Comparison of ENCODE assay signal across 9 mouse cellular contexts in genomic region chr1:57333550-57334213, GRCm38 (mm10). TPM values are rescaled to one million over a fixed set of nuclear protein-coding genes. Genes with fewer than 3 reads are reported as not detected.
A peak's percentile ranks its signal among the peaks of the same experiment; 100 is the strongest.
DNase-seq lines count a peak whose midpoint lies in the region; ATAC-seq and TF ChIP-seq lines count a peak whose summit lies in the region.
"Had no signal": no experiment of that assay in that cellular context is flagged by ENCODE, and none has a peak within 500 bp of the region (broad histone marks: within the 10 kb centered on the region; RNA-seq: fewer than 3 reads in every experiment).

No protein-coding gene starts in this region.

- H3K9me3 ChIP-seq in lung, embryonic 16.5 days (ENCODE audit: control insufficient read depth, low read length), result no peaks in the 10 kb centered on the region
- no peaks in the 10 kb centered on the region for H3K9me3 ChIP-seq in intestine, embryonic 15.5 days
- H3K9me3 ChIP-seq: neural tube, embryonic 12.5 days had no signal

- no peak overlapping the region for H3K4me3 ChIP-seq in heart, adult 2 months
- no peak overlapping the region for H3K4me3 ChIP-seq in lung, embryonic 16.5 days (ENCODE audit: low read length)
- no peak overlapping the region for H3K4me3 ChIP-seq in layer of hippocampus, adult 2 months
- H3K4me3 ChIP-seq in intestine, embryonic 15.5 days (replicated peaks), result no peak overlapping the region
- H3K4me3 ChIP-seq: neural tube, embryonic 12.5 days had no signal

- H3K36me3 ChIP-seq in heart, adult 2 months (ENCODE audit: control insufficient read depth, insufficient read depth, low read length), result no peaks in the 10 kb centered on the region
- H3K36me3 ChIP-seq in lung, embryonic 16.5 days (ENCODE audit: control insufficient read depth, insufficient read depth, low read length), result no peaks in the 10 kb centered on the region
- no peaks in the 10 kb centered on the region for H3K36me3 ChIP-seq in intestine, embryonic 15.5 days
- H3K36me3 ChIP-seq: neural tube, embryonic 12.5 days had no signal

- no peak for TF ChIP-seq EP300 in heart, adult 2 months (IDR thresholded peaks at IDR 0.05; ENCODE audit: insufficient read depth, low read depth, low read length)

- H3K4me2 ChIP-seq in lung, embryonic 16.5 days (ENCODE audit: low read depth, low read length), result 0 out of 2 replicates have a peak overlapping the region, but pooled peaks have one; percentile 3
- H3K4me2 ChIP-seq in intestine, embryonic 15.5 days (replicated peaks), result no peak overlapping the region
- H3K4me2 ChIP-seq: neural tube, embryonic 12.5 days had no signal

- intact Hi-C loops in left cerebral cortex, postnatal 4 days (cut with DNase I), result no loop called here
- intact Hi-C loops in heart, adult 2 months (cut with DNase I), result no loop called here

- DNase-seq in adrenal gland, adult 2 months, result peak; percentile 8
- DNase-seq in adrenal gland, adult 8-10 months, result no peak
- peak; percentile 57 for DNase-seq in left cerebral cortex, postnatal 4 days
- DNase-seq in left cerebral cortex, adult 8-10 months (ENCODE audit: low spot score in 2 of 2), result no peak
- DNase-seq in heart, adult 2 months, result peak; percentile 20 to 22
- DNase-seq in layer of hippocampus, adult 2 months (ENCODE audit: low spot score in 2 of 2), result no peak

- ATAC-seq in lung, embryonic 16.5 days (ENCODE audit: low read depth), result peak; percentile 68
- ATAC-seq in intestine, embryonic 15.5 days, result no peak

- H3K4me1 ChIP-seq in heart, adult 2 months (ENCODE audit: control insufficient read depth, insufficient read depth, low read length), result no peaks in the 10 kb centered on the region
- peaks cover 10% of the 10 kb centered on the region for H3K4me1 ChIP-seq in lung, embryonic 16.5 days (replicated peaks; ENCODE audit: control insufficient read depth, insufficient read depth, low read length)
- H3K4me1 ChIP-seq in intestine, embryonic 15.5 days (replicated peaks), result 0 out of 2 replicates have a peak, but pooled peaks cover 3% of the 10 kb centered on the region
- H3K4me1 ChIP-seq: neural tube, embryonic 12.5 days had no signal

- H3K27me3 ChIP-seq in heart, adult 2 months (ENCODE audit: control insufficient read depth, insufficient read depth, low read length), result no peaks in the 10 kb centered on the region
- no peaks in the 10 kb centered on the region for H3K27me3 ChIP-seq in lung, embryonic 16.5 days (ENCODE audit: control insufficient read depth, insufficient read depth, low read depth, low read length)
- H3K27me3 ChIP-seq in intestine, embryonic 15.5 days (replicated peaks), result no peaks in the 10 kb centered on the region
- H3K27me3 ChIP-seq: neural tube, embryonic 12.5 days had no signal

- TF ChIP-seq CTCF in heart, adult 2 months (IDR thresholded peaks at IDR 0.05), result no peak
- no peak for TF ChIP-seq CTCF in layer of hippocampus, adult 2 months (conservative IDR thresholded peaks at IDR 0.05)

- WGBS in heart, adult 2 months, result 10% methylated on average over 11 of the region's 11 CpGs
- 8% methylated on average over 11 of the region's 11 CpGs for WGBS in lung, embryonic 16.5 days
- 28% methylated on average over 11 of the region's 11 CpGs for WGBS in intestine, embryonic 15.5 days

- no peak overlapping the region for H3K27ac ChIP-seq in heart, adult 2 months
- no peak overlapping the region for H3K27ac ChIP-seq in lung, embryonic 16.5 days (ENCODE audit: low read length)
- no peak overlapping the region for H3K27ac ChIP-seq in layer of hippocampus, adult 2 months
- no peak overlapping the region for H3K27ac ChIP-seq in intestine, embryonic 15.5 days
- H3K27ac ChIP-seq: neural tube, embryonic 12.5 days had no signal

- no peak for TF ChIP-seq POLR2A in heart, adult 2 months (IDR thresholded peaks at IDR 0.05; ENCODE audit: insufficient read depth, low read depth, low read length)

- H3K79me2 ChIP-seq in heart, adult 2 months (replicated peaks; ENCODE audit: control insufficient read depth, insufficient read depth, low read length), result no peaks in the 10 kb centered on the region

- no peak overlapping the region for H3K9ac ChIP-seq in heart, adult 2 months (ENCODE audit: low read depth, low read length)
- H3K9ac ChIP-seq in lung, embryonic 16.5 days (ENCODE audit: low read length), result no peak overlapping the region
- no peak overlapping the region for H3K9ac ChIP-seq in intestine, embryonic 15.5 days
- H3K9ac ChIP-seq: neural tube, embryonic 12.5 days had no signal

RNA-seq across cellular contexts. Expression of gene 1700066M21Rik, which starts 43.7 kb away (rescaled TPM):
- 1 to 10 TPM; 6.6 to 8.7 TPM for total RNA-seq in adrenal gland, adult 2 months (2021)
- 49.2 and 50.1 TPM in 2 replicates for polyA plus RNA-seq in adrenal gland, adult 2 months (2012; rRNA removed)
- 10 to 100 TPM in 2 of 4 experiments, 1 to 10 TPM in 2; 6.0 to 12.1 (median 9.0) TPM for total RNA-seq in adrenal gland, adult 8-10 months (2022)
- total RNA-seq in left cerebral cortex, postnatal 4 days (2021), result 10 to 100 TPM; 20.7 to 21.5 TPM
- 10 to 100 TPM; 19.9 to 23.6 (median 21.9) TPM for total RNA-seq in left cerebral cortex, adult 8-10 months (2022)
- 1 to 10 TPM; 1.9 to 2.0 TPM for total RNA-seq in heart, adult 2 months (2021)
- polyA plus RNA-seq in heart, adult 2 months (2012; rRNA removed), result 1.3 and 1.6 TPM in 2 replicates
- 13.5 and 14.1 TPM in 2 replicates for polyA plus RNA-seq in lung, embryonic 16.5 days (2015; fragmentation: Nextera tagmentation; extraction: Ambion mirVana)
- 10 to 100 TPM; 22.2 to 24.5 TPM for total RNA-seq in layer of hippocampus, adult 2 months (2021)
- polyA plus RNA-seq in intestine, embryonic 15.5 days (2015; fragmentation: Nextera tagmentation; extraction: Ambion mirVana), result 10.1 and 12.7 TPM in 2 replicates

Comparison
In these comparisons a context has a peak if more than half of its experiments do, and no peak if none do; other contexts are left out.
1. DNase-seq: peak in adrenal gland, adult 2 months (single experiment), left cerebral cortex, postnatal 4 days (single experiment) and heart, adult 2 months (2 of 2); none in adrenal gland, adult 8-10 months (single experiment), left cerebral cortex, adult 8-10 months (0 of 2) and layer of hippocampus, adult 2 months (0 of 2).